Mouse (Mus musculus) v-Abl transformed pro-B cells (cell line): ENCODE data around the gene Wdhd1.

Experiments used
- in situ Hi-C, 2 experiments: fragments of 400-800 bp; cut with MboI; formaldehyde crosslinking; loops; one replicate each; pipeline ENCODE4 v1.15.1; 2025; ENCODE audit not compliant: unreplicated experiment in 2 of 2

Gene Wdhd1

GRCm38 (mm10) chr14:47229796-47230376 lies 46.8 kb downstream of the Wdhd1 start:
- in situ Hi-C loops = no loop called here

- in situ Hi-C loops = no loop called here
These were observed 50.7 kb downstream of the Wdhd1 start for GRCm38 (mm10) chr14:47225931-47226330.

GRCm38 (mm10) chr14:47224476-47225325 lies 52.0 kb downstream of the Wdhd1 start:
- in situ Hi-C loops = no loop called here

- in situ Hi-C loops = no loop called here
These were observed 53.8 kb downstream of the Wdhd1 start for GRCm38 (mm10) chr14:47222631-47223450.

- in situ Hi-C loops = no loop called here
These were observed 55.1 kb downstream of the Wdhd1 start for GRCm38 (mm10) chr14:47221567-47221966.

GRCm38 (mm10) chr14:47220231-47221025 lies 56.2 kb downstream of the Wdhd1 start:
- in situ Hi-C loops = no loop called here

- in situ Hi-C loops = no loop called here
These were observed 57.7 kb downstream of the Wdhd1 start for GRCm38 (mm10) chr14:47218766-47219606.

- in situ Hi-C loops = no loop called here
These were observed 60.1 kb downstream of the Wdhd1 start for GRCm38 (mm10) chr14:47216541-47216940.

GRCm38 (mm10) chr14:47214367-47214766 lies 62.3 kb downstream of the Wdhd1 start:
- in situ Hi-C loops = no loop called here

- in situ Hi-C loops = no loop called here
These were observed 63.4 kb downstream of the Wdhd1 start for GRCm38 (mm10) chr14:47213305-47213704.

- in situ Hi-C loops = no loop called here
These were observed 66.9 kb downstream of the Wdhd1 start for GRCm38 (mm10) chr14:47209669-47210164.

- in situ Hi-C loops = no loop called here
These were observed 67.8 kb downstream of the Wdhd1 start for GRCm38 (mm10) chr14:47208564-47209493.

GRCm38 (mm10) chr14:47206601-47207000 lies 70.1 kb downstream of the Wdhd1 start:
- in situ Hi-C loops = no loop called here

GRCm38 (mm10) chr14:47205270-47205972 lies 71.2 kb downstream of the Wdhd1 start:
- in situ Hi-C loops = no loop called here

- in situ Hi-C loops = no loop called here
These were observed 79.3 kb downstream of the Wdhd1 start for GRCm38 (mm10) chr14:47197340-47197739.

GRCm38 (mm10) chr14:47196711-47197110 lies 79.9 kb downstream of the Wdhd1 start:
- in situ Hi-C loops = no loop called here

- in situ Hi-C loops = loop anchor here (5.0 kb wide), 1 partner anchor 43 kb away; no protein-coding TSS in a partner anchor
These were observed 82.6 kb downstream of the Wdhd1 start for GRCm38 (mm10) chr14:47194096-47194495.

- in situ Hi-C loops = loop anchor here (5.0 kb wide), 1 partner anchor 44 kb away; no protein-coding TSS in a partner anchor
These were observed 83.2 kb downstream of the Wdhd1 start for GRCm38 (mm10) chr14:47193506-47193905.
